Mouse (Mus musculus): ENCODE data around the gene Ank3.

GRCm38 (mm10) chr10:69845749-69846148 lies 447.2 kb downstream of the Ank3 start:
- TF ChIP-seq CTCF (IDR thresholded peaks at IDR 0.05; ENCODE audit: low read depth, low read length), result peak; percentile 70
- no peak for TF ChIP-seq POLR2A (IDR thresholded peaks at IDR 0.05; ENCODE audit: extremely low read depth, insufficient read depth, low read length)

Data from liver, adult 2 months (tissue).